ENCODE assay signal across 36 mouse cellular contexts in genomic region chr5:35546127-35546526, GRCm38 (mm10). TPM values are rescaled to one million over a fixed set of nuclear protein-coding genes. Genes with fewer than 3 reads are reported as not detected.
"Had no signal": no experiment of that assay in that cellular context is flagged by ENCODE, and none has a peak within 500 bp of the region (broad histone marks: within the 10 kb centered on the region; RNA-seq: fewer than 3 reads in every experiment).

No protein-coding gene starts in this region.

- H3K4me2 ChIP-seq: heart, embryonic 11.5 days; heart, embryonic 12.5 days; heart, embryonic 13.5 days; heart, embryonic 15.5 days; hindbrain, embryonic 12.5 days; hindbrain, embryonic 13.5 days; hindbrain, embryonic 14.5 days; hindbrain, embryonic 15.5 days; intestine, embryonic 15.5 days; kidney, embryonic 15.5 days had no signal

- DNase-seq: heart, adult 18-20 months; heart, adult 2 months; heart, postnatal 10 days; heart, postnatal 14 days; heart, postnatal 36 days; heart, postnatal 4 days; kidney, adult 11 months; kidney, adult 18-20 months; kidney, adult 2 months; kidney, adult 8-10 months; kidney, adult 9 months; kidney, postnatal 10 days; kidney, postnatal 14 days; kidney, postnatal 25 days; kidney, postnatal 36 days; kidney, postnatal 4 days; layer of hippocampus, adult 9-11 months had no signal

- H3K36me3 ChIP-seq: heart, embryonic 10.5 days; heart, embryonic 12.5 days; heart, embryonic 13.5 days; heart, embryonic 15.5 days; hindbrain, embryonic 10.5 days; hindbrain, embryonic 12.5 days; hindbrain, embryonic 13.5 days; hindbrain, embryonic 15.5 days; intestine, embryonic 15.5 days; kidney, embryonic 15.5 days had no signal

- H3K9ac ChIP-seq: heart, embryonic 12.5 days; heart, embryonic 13.5 days; heart, embryonic 15.5 days; hindbrain, embryonic 12.5 days; hindbrain, embryonic 13.5 days; hindbrain, embryonic 14.5 days; hindbrain, embryonic 15.5 days; intestine, embryonic 15.5 days; kidney, embryonic 15.5 days had no signal

- ATAC-seq: hindbrain, embryonic 16.5 days; hindbrain, postnatal 0 days; inflammation-experienced regulatory T-cells, adult 6 months; intestine, embryonic 15.5 days; intestine, embryonic 16.5 days; intestine, postnatal 0 days had no signal

- H3K27me3 ChIP-seq: heart, embryonic 15.5 days; hindbrain, embryonic 12.5 days; hindbrain, embryonic 13.5 days; hindbrain, embryonic 15.5 days; intestine, embryonic 15.5 days had no signal

- H3K4me1 ChIP-seq: heart, embryonic 12.5 days; heart, embryonic 13.5 days; heart, embryonic 15.5 days; hindbrain, embryonic 12.5 days; hindbrain, embryonic 13.5 days; hindbrain, embryonic 15.5 days; intestine, embryonic 15.5 days had no signal

- H3K9me3 ChIP-seq: heart, embryonic 10.5 days; heart, embryonic 12.5 days; heart, embryonic 13.5 days; heart, embryonic 15.5 days; hindbrain, embryonic 10.5 days; hindbrain, embryonic 12.5 days; hindbrain, embryonic 13.5 days; hindbrain, embryonic 15.5 days; intestine, embryonic 15.5 days; kidney, embryonic 15.5 days had no signal

- H3K27ac ChIP-seq: heart, adult 2 months; heart, embryonic 10.5 days; heart, embryonic 13.5 days; heart, embryonic 15.5 days; hindbrain, embryonic 10.5 days; hindbrain, embryonic 12.5 days; hindbrain, embryonic 13.5 days; hindbrain, embryonic 14.5 days; hindbrain, embryonic 15.5 days; hindbrain, postnatal 0 days; intestine, embryonic 15.5 days; kidney, embryonic 15.5 days; kidney, postnatal 0 days; layer of hippocampus, adult 2 months had no signal

- H3K4me3 ChIP-seq: heart, adult 2 months; heart, embryonic 10.5 days; heart, embryonic 12.5 days; heart, embryonic 13.5 days; heart, embryonic 15.5 days; hindbrain, embryonic 10.5 days; hindbrain, embryonic 12.5 days; hindbrain, embryonic 13.5 days; hindbrain, embryonic 15.5 days; intestine, embryonic 15.5 days; kidney, embryonic 15.5 days; layer of hippocampus, adult 2 months had no signal

RNA-seq across cellular contexts. Expression of gene Cpz, which starts 20.6 kb away (rescaled TPM):
- polyA plus RNA-seq: inflammation-experienced regulatory T-cells, adult 6 months had no signal
